Mouse (Mus musculus): Measurements from ENCODE around the gene Fance. TPM values are rescaled to one million over a fixed set of nuclear protein-coding genes. Genes with fewer than 3 reads are reported as not detected.
"Not testable (repeated sequence)": the region's sequence is repeated elsewhere in the genome, so short reads cannot be mapped to it uniquely, and the experiment has no call there.

Fance gene
- polyA plus RNA-seq, 1 experiment from 2014 or later: 27.8 TPM

DNA sequence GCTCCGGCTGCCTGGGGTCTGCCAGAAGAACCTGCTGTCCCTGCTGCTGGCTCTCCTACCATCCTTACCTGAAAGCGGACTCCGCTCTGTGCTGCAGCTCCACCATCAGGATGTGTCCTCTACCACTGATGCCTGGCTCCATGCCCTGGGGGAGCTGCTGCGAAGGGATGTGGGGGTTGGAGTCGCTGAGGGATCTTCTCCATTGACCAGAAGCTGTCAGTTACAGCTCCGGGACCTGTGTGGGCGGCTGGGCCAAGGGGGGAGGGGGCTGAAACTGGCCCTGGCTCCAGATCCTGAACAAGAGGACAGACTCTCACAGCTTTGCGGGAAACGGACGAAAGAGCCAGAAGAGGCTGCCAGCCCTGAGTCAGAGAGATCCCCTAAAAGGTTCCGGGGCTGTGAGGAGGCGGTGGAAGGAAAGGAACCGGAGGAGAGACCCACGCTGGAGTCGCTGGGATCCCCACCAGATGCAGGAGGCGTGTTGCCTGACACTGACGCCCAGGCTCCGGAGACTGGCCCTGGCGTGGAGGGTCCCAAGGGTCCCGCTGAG lies 2.4 kb downstream of the Fance start:
- H3K4me3 ChIP-seq: no peak overlapping the region
- 89% methylated on average over 20 of the region's 20 CpGs for WGBS
- no peaks in the 10 kb centered on the region for H3K27me3 ChIP-seq (replicated peaks)
- no peak for ATAC-seq (replicated peaks)
- no peak overlapping the region for H3K4me2 ChIP-seq
- H3K36me3 ChIP-seq (replicated peaks): no peaks in the 10 kb centered on the region; the same call in 1 of the 2 replicates
- no peak overlapping the region for H3K27ac ChIP-seq
- H3K9ac ChIP-seq: no peak overlapping the region
- H3K4me1 ChIP-seq: peaks cover 15% of the 10 kb centered on the region
- no peaks in the 10 kb centered on the region for H3K9me3 ChIP-seq

DNA sequence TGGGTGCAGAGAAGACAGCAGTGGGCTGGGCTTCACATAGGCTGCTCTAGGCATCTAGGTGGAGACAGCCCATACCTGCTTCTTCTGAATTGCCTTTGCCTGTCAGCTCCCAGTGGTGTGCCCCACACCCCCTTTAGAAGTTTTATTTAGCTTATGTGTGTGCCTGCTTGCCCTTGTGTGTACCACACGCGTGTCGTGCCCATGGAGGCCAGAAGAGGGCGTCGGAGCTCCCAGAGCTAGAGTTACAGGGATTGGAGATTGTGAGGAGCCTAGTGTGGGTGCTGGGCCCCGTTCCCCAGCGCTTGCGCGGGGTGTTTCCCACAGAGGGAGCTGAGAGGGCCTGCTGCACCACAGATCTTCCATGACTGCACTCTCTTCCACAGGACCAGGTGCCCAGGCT lies 3.2 kb downstream of the Fance start:
- H3K9ac ChIP-seq: no peak overlapping the region
- WGBS: 90% methylated on average over 9 of the region's 9 CpGs
- no peak overlapping the region for H3K4me2 ChIP-seq
- no peak for ATAC-seq (replicated peaks)
- no peak overlapping the region for H3K4me3 ChIP-seq
- peaks cover 15% of the 10 kb centered on the region for H3K4me1 ChIP-seq
- no peaks in the 10 kb centered on the region for H3K27me3 ChIP-seq (replicated peaks)
- no peaks in the 10 kb centered on the region; the same call in 1 of the 2 replicates for H3K36me3 ChIP-seq (replicated peaks)
- H3K27ac ChIP-seq: no peak overlapping the region
- no peaks in the 10 kb centered on the region for H3K9me3 ChIP-seq

DNA sequence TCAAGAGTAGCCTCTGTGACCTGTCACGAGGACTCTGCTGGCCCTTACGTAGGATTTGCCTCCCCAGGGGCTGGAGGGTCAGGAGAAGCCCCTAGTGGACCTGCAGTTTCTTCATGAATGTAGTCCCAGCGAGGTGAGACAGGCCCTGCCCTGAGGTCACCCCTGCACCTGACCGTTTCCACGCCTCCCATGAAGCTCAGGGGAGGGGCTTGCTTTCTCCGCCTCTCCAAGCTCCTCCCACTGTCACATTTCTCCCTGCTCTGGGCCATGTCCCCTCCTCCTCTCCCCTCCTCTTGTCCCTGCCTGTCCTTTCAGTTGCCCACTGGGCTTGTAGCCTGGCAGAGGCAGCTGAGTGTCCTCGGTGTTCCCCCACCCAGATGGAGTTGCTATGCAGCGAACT lies 3.8 kb downstream of the Fance start:
- H3K27me3 ChIP-seq (replicated peaks): no peaks in the 10 kb centered on the region
- WGBS: 56% methylated on average over 8 of the region's 8 CpGs
- H3K27ac ChIP-seq: no peak overlapping the region
- no peak overlapping the region for H3K4me3 ChIP-seq
- no peaks in the 10 kb centered on the region for H3K9me3 ChIP-seq
- no peak overlapping the region for H3K9ac ChIP-seq
- no peak for ATAC-seq (replicated peaks)
- no peaks in the 10 kb centered on the region; the same call in 1 of the 2 replicates for H3K36me3 ChIP-seq (replicated peaks)
- no peak overlapping the region for H3K4me2 ChIP-seq
- peaks cover 15% of the 10 kb centered on the region for H3K4me1 ChIP-seq

DNA sequence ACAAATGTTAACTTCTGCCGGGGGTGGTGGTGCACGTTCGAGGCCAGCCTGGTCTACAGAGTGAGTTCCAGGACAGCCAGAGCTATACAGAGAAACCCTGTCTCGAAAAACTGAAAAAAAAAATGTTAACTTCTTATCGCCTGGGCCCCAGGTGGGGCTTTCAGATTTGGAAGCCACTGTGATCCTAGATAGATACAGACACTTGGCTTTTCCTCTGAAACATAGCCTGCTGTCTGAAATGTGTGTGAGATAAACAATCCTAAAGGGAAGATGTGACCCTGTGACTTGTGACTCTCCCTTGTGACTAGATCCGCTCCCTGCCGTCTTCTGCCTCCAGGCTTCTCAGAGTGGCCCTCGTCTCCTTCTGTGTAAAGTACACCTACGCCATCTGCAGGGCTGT lies 4.4 kb downstream of the Fance start:
- H3K4me1 ChIP-seq: peaks cover 13% of the 10 kb centered on the region
- whole genome bisulfite sequencing: 81% methylated on average over 9 of the region's 9 CpGs
- no peaks in the 10 kb centered on the region for H3K9me3 ChIP-seq
- no peaks in the 10 kb centered on the region; the same call in 1 of the 2 replicates for H3K36me3 ChIP-seq (replicated peaks)
- H3K9ac ChIP-seq: no peak overlapping the region
- H3K4me2 ChIP-seq: no peak overlapping the region
- ATAC-seq (replicated peaks): no peak
- no peak overlapping the region for H3K4me3 ChIP-seq
- no peak overlapping the region for H3K27ac ChIP-seq
- no peaks in the 10 kb centered on the region for H3K27me3 ChIP-seq (replicated peaks)

DNA sequence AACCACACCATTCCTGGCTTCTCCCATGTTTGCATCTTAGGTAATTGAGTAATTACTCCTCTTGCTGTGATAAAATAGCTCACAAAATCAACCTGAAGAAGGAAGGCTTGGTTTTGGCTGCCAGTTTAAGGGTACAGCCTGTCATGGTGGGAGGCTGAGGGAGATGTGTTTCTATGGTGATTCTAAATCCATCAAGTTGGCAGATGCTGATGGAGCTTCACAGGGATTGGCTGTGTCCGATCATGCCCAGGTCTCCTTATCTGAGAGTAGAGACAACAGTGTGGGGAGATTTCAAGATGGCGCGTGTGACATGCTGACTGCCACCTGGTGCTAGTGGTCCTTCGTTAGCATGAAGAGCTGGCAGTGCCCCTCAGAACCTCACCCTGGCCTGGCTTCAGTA lies 8.4 kb downstream of the Fance start:
- WGBS: 97% methylated on average over 4 of the region's 4 CpGs
- H3K4me2 ChIP-seq: no peak overlapping the region
- no peak overlapping the region for H3K27ac ChIP-seq
- no peak overlapping the region for H3K9ac ChIP-seq
- H3K4me1 ChIP-seq: no peaks in the 10 kb centered on the region
- ATAC-seq (replicated peaks): no peak
- no peak overlapping the region for H3K4me3 ChIP-seq
- no peaks in the 10 kb centered on the region for H3K27me3 ChIP-seq (replicated peaks)
- no peaks in the 10 kb centered on the region for H3K9me3 ChIP-seq
- no peaks in the 10 kb centered on the region; the same call in 1 of the 2 replicates for H3K36me3 ChIP-seq (replicated peaks)

DNA sequence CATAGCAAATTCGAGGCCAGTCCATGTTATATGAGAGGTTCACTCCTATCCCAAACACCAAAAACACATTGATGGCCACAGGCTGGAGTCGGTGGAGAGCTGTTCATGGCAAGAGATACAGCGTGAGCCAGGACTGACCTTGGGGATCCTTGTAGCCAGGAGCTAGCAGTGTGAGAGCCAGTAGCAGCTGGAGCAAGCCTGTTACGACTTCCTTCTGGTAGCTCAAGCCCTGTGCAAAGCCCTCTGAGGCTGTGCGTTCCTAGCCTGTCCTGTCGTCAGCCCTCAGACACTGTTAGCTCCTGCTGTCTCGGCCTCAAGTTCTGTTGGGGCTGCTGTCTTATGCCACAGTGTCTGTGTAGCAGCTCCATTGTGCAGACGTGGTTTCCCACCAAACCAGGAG lies 10.5 kb downstream of the Fance start:
- H3K27me3 ChIP-seq (replicated peaks): no peaks in the 10 kb centered on the region
- ATAC-seq (replicated peaks): no peak
- no peak overlapping the region for H3K9ac ChIP-seq
- no peak overlapping the region for H3K27ac ChIP-seq
- no peaks in the 10 kb centered on the region for H3K9me3 ChIP-seq
- no peak overlapping the region for H3K4me3 ChIP-seq
- WGBS: 89% methylated on average over 8 of the region's 8 CpGs
- no peaks in the 10 kb centered on the region for H3K36me3 ChIP-seq (replicated peaks)
- H3K4me1 ChIP-seq: peaks cover 10% of the 10 kb centered on the region
- no peak overlapping the region for H3K4me2 ChIP-seq

DNA sequence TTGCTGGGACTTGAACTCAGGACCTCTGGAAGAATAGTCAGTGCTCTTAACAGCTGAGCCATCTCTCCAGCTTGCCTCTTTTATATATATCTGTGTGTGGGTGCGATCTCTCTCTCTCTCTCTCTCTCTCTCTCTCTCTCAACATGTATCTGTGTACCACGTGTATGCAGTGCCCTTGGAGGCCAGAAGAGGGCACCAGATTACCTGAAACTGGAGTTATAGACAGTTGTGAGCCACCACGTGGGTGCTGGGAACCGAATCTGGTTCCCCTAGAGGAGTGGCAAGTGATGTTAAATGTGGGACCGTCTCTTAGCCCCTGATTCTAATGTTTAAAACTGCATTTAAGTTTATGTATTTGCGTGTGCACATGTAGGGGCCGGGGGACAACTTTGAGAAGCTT lies 11.1 kb downstream of the Fance start:
- not testable (repeated sequence) for H3K9me3 ChIP-seq; H3K27me3 ChIP-seq (replicated peaks); H3K9ac ChIP-seq; H3K27ac ChIP-seq; ATAC-seq (replicated peaks); H3K36me3 ChIP-seq (replicated peaks); H3K4me3 ChIP-seq; H3K4me2 ChIP-seq
- H3K4me1 ChIP-seq: peaks cover 16% of the 10 kb centered on the region
- 94% methylated on average over 7 of the region's 7 CpGs for WGBS

DNA sequence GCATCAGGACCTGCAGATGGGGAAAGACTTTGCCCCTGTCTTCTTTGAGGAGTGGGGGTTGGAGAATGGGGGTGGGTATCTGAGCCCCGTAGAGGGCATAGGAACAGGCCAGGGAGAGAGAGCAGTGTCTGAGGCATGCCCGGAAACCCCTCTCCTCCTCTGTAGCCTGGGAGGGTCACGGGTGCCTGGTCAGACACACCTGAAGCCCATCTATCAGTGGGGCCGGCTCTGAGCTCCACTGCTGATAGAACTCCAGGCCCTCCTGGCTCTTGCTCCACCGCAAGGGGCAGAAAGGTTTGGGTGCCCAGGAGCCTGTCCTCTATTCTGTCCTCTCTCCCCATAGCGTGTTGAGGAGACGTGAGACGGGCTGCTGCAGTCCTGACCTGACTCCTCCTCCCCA lies 12.4 kb downstream of the Fance start:
- H3K27me3 ChIP-seq (replicated peaks): no peaks in the 10 kb centered on the region
- H3K27ac ChIP-seq: no peak overlapping the region
- no peak overlapping the region for H3K4me2 ChIP-seq
- H3K9ac ChIP-seq: no peak overlapping the region
- WGBS: 97% methylated on average over 8 of the region's 8 CpGs
- H3K4me3 ChIP-seq: no peak overlapping the region
- H3K4me1 ChIP-seq: peaks cover 24% of the 10 kb centered on the region
- H3K9me3 ChIP-seq: no peaks in the 10 kb centered on the region
- no peak for ATAC-seq (replicated peaks)
- H3K36me3 ChIP-seq (replicated peaks): peaks cover 4% of the 10 kb centered on the region; the same call in 1 of the 2 replicates

DNA sequence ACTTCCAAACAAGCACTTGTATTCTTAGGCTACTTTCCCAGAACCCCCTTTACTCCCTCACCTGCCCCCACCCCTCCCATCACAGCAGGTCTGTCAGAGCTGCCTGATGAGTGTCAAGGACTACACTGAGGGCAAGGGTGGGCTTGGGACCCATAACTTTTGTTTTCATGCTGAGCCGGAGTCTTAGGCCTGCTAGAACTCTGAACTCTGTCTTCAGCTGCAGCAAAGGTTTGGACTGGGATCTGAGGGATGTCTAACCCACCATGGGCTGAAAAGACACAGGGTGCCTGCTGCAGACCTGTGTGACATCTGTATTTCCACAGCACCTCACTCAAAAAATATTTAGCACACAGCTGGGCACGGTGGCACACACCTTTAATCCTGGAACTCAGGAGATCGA lies 13.6 kb downstream of the Fance start:
- WGBS: 85% methylated on average over 3 of the region's 3 CpGs
- Histone ChIP-seq H3K27me3 (replicated peaks) (no peaks in the 10 kb centered on the region), H3K27ac (0 out of 2 replicates have a peak overlapping the region, but pooled peaks have one; percentile 91), H3K9ac (0 out of 2 replicates have a peak overlapping the region, but pooled peaks have one; percentile 86), H3K4me3 (no peak overlapping the region), H3K4me1 (peaks cover 29% of the 10 kb centered on the region), H3K36me3 (replicated peaks) (peaks cover 10% of the 10 kb centered on the region), H3K9me3 (no peaks in the 10 kb centered on the region), H3K4me2 (no peak overlapping the region)
- ATAC-seq (replicated peaks): no peak

DNA sequence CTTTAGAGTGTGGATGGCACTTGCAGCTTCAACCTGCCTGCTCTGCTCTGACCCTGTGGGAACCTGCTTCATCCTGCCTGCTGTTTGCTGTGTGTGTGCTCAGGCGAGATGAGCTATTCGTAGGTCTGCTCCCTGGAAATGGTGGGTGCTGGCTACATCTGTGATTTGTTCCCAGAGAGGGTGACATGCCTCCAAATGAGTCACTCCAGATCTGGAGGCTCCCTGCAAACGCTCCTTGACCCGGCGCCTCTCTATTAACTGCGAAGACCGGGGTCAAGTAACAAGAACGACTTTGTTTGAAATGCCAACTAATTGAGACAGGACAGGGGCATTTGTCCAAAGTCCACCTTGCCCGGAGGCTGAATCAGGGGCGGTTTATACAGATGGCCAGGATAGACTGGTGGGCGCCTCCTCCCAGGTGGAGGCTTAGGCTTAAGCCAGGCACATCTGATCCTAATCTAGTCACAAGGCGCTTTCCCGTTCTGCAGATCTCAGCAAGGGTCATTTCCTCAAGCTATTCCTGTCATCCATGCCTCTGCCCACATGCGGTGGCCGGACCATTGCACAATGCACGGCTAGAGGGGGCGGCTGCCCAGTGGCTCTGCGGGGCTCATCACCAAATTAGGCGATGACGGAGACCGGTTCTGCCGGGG lies 14.5 kb downstream of the Fance start:
- Histone ChIP-seq H3K4me1 (peaks cover 29% of the 10 kb centered on the region), H3K27ac (peak overlapping the region; percentile 91), H3K27me3 (replicated peaks) (no peaks in the 10 kb centered on the region), H3K36me3 (replicated peaks) (peaks cover 10% of the 10 kb centered on the region), H3K4me2 (peak overlapping the region; percentile 95), H3K4me3 (peak overlapping the region; percentile 69), H3K9ac (peak overlapping the region; percentile 86), H3K9me3 (no peaks in the 10 kb centered on the region)
- peak; percentile 69 for ATAC-seq (replicated peaks)
- WGBS: 7% methylated on average over 22 of the region's 22 CpGs

DNA sequence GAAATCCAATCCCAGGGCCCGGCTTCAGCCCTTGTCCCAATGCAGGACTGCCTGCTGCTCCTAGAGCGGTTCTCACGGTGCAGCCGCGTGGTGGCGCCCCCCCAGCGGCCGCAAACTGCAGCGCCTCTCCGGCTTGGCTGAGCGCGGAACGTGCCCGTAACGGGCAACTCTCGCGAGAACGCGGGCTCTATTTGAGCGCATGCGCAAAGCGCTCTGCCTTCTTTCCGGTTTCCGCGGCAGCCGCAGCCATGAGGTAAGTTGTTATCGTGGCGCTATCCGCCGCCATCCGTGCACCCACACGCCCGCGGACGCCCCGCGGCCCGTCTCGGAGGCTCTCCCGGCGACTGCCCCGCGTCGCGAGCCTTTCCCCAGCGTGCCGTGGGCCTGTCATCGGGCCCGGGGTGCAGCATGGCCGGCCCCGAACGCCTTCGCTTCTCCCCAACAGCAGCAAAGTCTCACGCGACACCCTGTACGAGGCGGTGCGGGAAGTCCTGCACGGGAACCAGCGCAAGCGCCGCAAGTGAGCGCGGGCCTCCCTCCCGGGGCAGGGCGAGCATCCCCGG lies 15.1 kb downstream of the Fance start, which contains the start of gene Rpl10a:
TSS of gene Rpl10a (plus strand) at position 106 of the 563 bp plus-strand sequence.
- H3K9ac ChIP-seq: peak within 1 kb of the TSS; percentile 97
- peaks cover 29% of the 10 kb centered on the region for H3K4me1 ChIP-seq
- peak within 1 kb of the TSS; percentile 91 for H3K27ac ChIP-seq
- under 1% methylated on average over 66 of the region's 67 CpGs for whole genome bisulfite sequencing
- ATAC-seq (replicated peaks): peak; percentile 90
- H3K36me3 ChIP-seq (replicated peaks): peaks cover 10% of the 10 kb centered on the region
- peak within 1 kb of the TSS; percentile 69 for H3K4me3 ChIP-seq
- no peaks in the 10 kb centered on the region for H3K27me3 ChIP-seq (replicated peaks)
- peak within 1 kb of the TSS; percentile 95 for H3K4me2 ChIP-seq
- no peaks in the 10 kb centered on the region for H3K9me3 ChIP-seq

DNA sequence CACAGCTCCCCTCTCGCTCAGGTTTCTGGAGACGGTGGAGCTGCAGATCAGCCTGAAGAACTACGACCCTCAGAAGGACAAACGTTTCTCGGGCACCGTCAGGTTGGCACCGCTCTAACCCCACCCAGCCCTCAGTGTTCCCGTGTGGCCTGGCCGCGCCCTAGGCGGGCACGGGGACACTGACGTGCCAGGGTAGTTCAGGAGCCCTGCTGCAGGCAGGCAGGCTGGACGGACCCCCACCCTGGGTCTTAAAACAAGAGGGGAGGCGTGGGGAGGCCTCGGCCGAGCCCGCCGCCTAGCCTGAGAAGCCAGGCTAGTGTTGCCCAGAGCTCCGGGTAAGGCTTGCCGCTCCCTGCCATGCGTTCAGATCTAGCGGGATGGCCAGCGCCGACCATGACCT lies 15.6 kb downstream of the Fance start:
- H3K9ac ChIP-seq: peak overlapping the region; percentile 97
- peak; percentile 54 for ATAC-seq (replicated peaks)
- peak overlapping the region; percentile 91 for H3K27ac ChIP-seq
- under 1% methylated on average over 25 of the region's 25 CpGs for WGBS
- peaks cover 10% of the 10 kb centered on the region for H3K36me3 ChIP-seq (replicated peaks)
- H3K4me3 ChIP-seq: peak overlapping the region; percentile 69
- H3K4me2 ChIP-seq: peak overlapping the region; percentile 95
- H3K4me1 ChIP-seq: peaks cover 29% of the 10 kb centered on the region
- no peaks in the 10 kb centered on the region for H3K9me3 ChIP-seq
- H3K27me3 ChIP-seq (replicated peaks): no peaks in the 10 kb centered on the region

Measured in midbrain, embryonic 15.5 days (tissue).